Mouse (Mus musculus): Measurements from ENCODE around the gene Gm9780.
"Not testable (repeated sequence)": the region's sequence is repeated elsewhere in the genome, so short reads cannot be mapped to it uniquely, and the experiment has no call there.

DNA sequence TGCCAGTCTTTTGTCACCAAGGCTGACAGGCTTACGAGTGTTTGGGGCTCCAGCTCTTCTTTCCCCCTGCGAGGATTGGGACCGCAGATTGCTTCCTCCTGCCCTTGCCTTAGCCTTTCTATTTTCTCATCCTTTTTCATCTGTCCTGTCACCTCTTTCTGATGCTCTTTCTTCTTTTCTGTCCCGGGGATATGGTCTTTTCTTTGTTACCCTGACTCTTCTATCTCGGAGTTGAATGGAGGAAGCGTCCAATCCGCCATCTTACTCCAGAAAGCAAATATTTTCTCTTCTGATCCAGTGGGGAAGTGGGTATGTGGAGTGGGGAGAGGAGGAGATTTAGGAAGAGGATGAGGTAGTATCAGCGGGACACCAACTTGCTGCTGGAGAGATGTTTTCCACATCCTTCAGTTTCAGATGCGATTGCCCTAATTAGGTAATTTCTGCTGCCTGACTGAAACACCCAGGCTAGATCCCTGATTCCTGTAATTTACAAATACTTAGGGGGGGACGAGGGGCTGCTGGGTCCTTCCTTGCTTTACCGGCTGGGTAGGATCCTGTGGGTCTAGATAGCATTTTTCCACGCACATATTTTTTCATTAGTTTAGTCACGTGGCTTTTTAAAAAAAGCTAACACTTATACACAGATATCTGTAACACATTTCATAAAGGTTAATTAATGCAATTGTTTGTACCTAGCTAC is 63.1 kb downstream of the Gm9780 start:
- TF ChIP-seq CTCF (IDR thresholded peaks at IDR 0.05; ENCODE audit: borderline replicate concordance, insufficient read depth, low read depth, low read length); POLR2A (IDR thresholded peaks at IDR 0.05; ENCODE audit: borderline replicate concordance, insufficient read depth, low read length): not testable (repeated sequence)

Measured in cerebellum, adult 2 months (tissue).